Mouse (Mus musculus) lung, postnatal 0 days (tissue): Measurements from ENCODE around the gene Vamp8. TPM values are rescaled to one million over a fixed set of nuclear protein-coding genes. Genes with fewer than 3 reads are reported as not detected.

ENCODE experiments used
- ATAC-seq: fragments of 200-750 bp; cut with Nextera tagmentation; 2 replicates; pipeline ENCODE4 v1.8.0; 2017; ENCODE audit warnings: moderate library complexity
- DNase-seq: peaks from one replicate; pipeline ENCODE4 v3.0.0-alpha.2; 2016; ENCODE audit warnings: low spot score
- H3K27ac ChIP-seq: fragments of 300-500 bp; sonication (generic); 2 replicates; pipeline ENCODE4 v1.5.1; 2014; ENCODE audit warnings: antibody characterized with exemption, mild to moderate bottlenecking, low read length, mixed read lengths
- H3K27me3 ChIP-seq: fragments of 300-500 bp; sonication (generic); replicated peaks from 2 replicates; pipeline ENCODE4 v1.6.1; 2014; ENCODE audit warnings: low read length, mixed read lengths; ENCODE audit not compliant: insufficient read depth
- H3K36me3 ChIP-seq: fragments of 300-500 bp; sonication (generic); 2 replicates; pipeline ENCODE4 v1.6.1; 2014; ENCODE audit warnings: low read length, mixed read lengths; ENCODE audit not compliant: insufficient read depth
- H3K4me1 ChIP-seq: fragments of 300-500 bp; sonication (generic); 2 replicates; pipeline ENCODE4 v1.6.1; 2014; ENCODE audit warnings: antibody characterized with exemption, low read depth, low read length, mixed read lengths; ENCODE audit not compliant: insufficient read depth
- H3K4me2 ChIP-seq: fragments of 300-500 bp; sonication (generic); replicated peaks from 2 replicates; pipeline ENCODE4 v1.6.1; 2014; ENCODE audit warnings: low read depth, mild to moderate bottlenecking, low read length, moderate library complexity, mixed read lengths
- H3K4me3 ChIP-seq: fragments of 300-500 bp; sonication (generic); 2 replicates; pipeline ENCODE4 v1.5.1; 2014; ENCODE audit warnings: low read depth, low read length
- H3K9ac ChIP-seq: fragments of 300-500 bp; sonication (generic); replicated peaks from 2 replicates; pipeline ENCODE4 v1.6.1; 2014; ENCODE audit warnings: low read depth, mild to moderate bottlenecking
- H3K9me3 ChIP-seq: fragments of 300-500 bp; sonication (generic); 2 replicates; pipeline ENCODE4 v1.6.1; 2016; ENCODE audit warnings: low read length, mixed read lengths
- CTCF ChIP-seq: IDR thresholded peaks from 2 replicates; pipeline ENCODE4 v1.5.1; 2016; ENCODE audit warnings: antibody characterized with exemption, mild to moderate bottlenecking
- EP300 ChIP-seq: IDR thresholded peaks from 2 replicates; pipeline ENCODE4 v1.6.1; 2016; ENCODE audit warnings: antibody characterized with exemption, mild to moderate bottlenecking, control low read depth
- WGBS: fragments of 180-500 bp; shearing (Covaris S2); extraction: QIAGEN DNeasy Blood & Tissue Kit; methylation state at CpG from one replicate; pipeline ENCODE4 v1.1.7; 2014; 5-methylcytosine and 5-hydroxymethylcytosine counted together
- polyA plus RNA-seq: library from polyadenylated mRNA; unstranded; fragments of >200 nt; fragmentation: Nextera tagmentation; extraction: Ambion mirVana; gene quantifications from 2 replicates; pipeline ENCODE4 v1.2.1, GENCODE M21; 2015

The Vamp8 gene
- polyA plus RNA-seq, 1 experiment from 2014 or later = 656 TPM

DNA sequence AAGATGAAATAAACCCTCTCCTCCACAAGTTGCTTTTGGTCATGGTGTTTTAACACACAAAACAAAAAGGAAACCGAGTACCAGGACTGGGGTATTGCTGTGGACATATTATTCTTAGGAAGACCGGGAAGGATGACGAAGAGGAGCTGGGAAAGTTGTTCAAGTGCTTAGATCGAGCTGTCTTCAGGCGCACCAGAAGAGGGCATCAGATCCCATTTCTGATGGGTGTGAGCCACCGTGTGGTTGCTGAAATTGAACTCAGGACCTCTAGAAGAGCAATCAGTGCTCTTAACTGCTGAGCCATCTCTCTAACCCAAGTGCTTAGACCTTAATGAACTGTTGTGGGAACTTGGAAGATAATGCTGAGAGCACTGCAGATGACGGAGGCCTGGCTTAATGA is 26.5 kb downstream of the Vamp8 start:
- Histone ChIP-seq H3K27me3 (no peaks in the 10 kb centered on the region), H3K27ac (no peak overlapping the region), H3K36me3 (peaks cover 11% of the 10 kb centered on the region), H3K4me1 (peaks cover 7% of the 10 kb centered on the region; the same call in 1 of the 2 replicates), H3K9ac (no peak overlapping the region), H3K9me3 (no peaks in the 10 kb centered on the region), H3K4me2 (no peak overlapping the region), H3K4me3 (no peak overlapping the region)
- WGBS = 41% methylated on average over 7 of the region's 7 CpGs
- ATAC-seq = no peak
- no peak for DNase-seq
- TF ChIP-seq EP300 = no peak
- peak; percentile 53 for TF ChIP-seq CTCF

DNA sequence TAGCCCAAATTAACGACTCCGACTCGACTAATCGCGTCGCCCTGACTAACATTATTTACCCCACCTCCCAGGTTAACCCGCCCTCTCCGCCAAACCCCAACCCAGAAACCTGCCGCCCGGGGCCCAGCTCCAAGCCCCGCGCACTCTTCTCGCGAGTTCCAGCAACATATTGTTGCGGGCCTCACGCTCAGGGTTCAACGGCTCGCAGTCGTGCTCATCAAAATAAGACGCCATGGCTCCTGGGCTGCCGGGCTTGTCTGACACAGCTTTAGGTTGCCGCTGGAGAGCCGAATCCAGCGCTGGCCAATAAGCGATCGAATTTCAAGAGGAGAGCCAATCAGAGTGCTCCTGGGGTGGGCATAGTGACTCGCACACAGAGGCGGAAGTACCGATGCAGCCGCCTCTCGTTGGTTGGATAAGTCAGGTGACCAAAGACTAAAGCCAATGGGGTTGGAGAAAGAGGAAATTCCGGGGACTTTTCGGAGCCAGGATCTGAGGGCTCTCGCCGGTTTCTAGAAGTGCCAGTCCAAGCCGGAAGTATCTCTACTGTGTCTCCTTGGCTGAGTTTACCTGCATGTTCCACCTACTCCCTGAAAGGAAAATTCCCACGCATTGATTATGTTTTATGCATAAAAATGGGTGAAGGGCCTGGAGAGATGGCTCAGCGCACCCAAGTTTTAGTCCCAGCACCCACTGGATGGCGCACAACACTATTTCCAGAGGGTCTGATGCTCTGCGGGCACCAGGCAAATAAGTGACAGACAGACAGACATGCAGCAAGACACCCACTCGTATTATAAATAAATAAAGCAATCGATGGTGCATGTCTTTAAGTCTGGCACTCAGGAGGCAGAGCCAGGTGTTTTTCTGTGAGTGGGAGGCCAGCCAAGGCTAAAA is 28.1 kb downstream of the Vamp8 start:
- Histone ChIP-seq H3K27ac (peak overlapping the region; percentile 71), H3K4me2 (peak overlapping the region; percentile 71), H3K9me3 (no peaks in the 10 kb centered on the region), H3K4me1 (peaks cover 7% of the 10 kb centered on the region; the same call in 1 of the 2 replicates), H3K4me3 (peak overlapping the region; percentile 65), H3K9ac (peak overlapping the region; percentile 69), H3K27me3 (no peaks in the 10 kb centered on the region), H3K36me3 (peaks cover 19% of the 10 kb centered on the region)
- WGBS = under 1% methylated on average over 42 of the region's 42 CpGs
- TF ChIP-seq CTCF = peak; percentile 66
- TF ChIP-seq EP300 = 0 out of 2 replicates have a peak, but pooled peaks have one; percentile 29
- ATAC-seq = peak; percentile 99
- peak; percentile 99 for DNase-seq

- H3K36me3 ChIP-seq = peaks cover 19% of the 10 kb centered on the region
- ATAC-seq (no peak), DNase-seq (peak; percentile 64)
- H3K4me3 ChIP-seq = peak overlapping the region; percentile 65
- H3K9me3 ChIP-seq = no peaks in the 10 kb centered on the region
- no peaks in the 10 kb centered on the region for H3K27me3 ChIP-seq
- H3K27ac ChIP-seq = peak overlapping the region; percentile 71
- peak overlapping the region; percentile 71 for H3K4me2 ChIP-seq
- 25% methylated on average over 5 of the region's 5 CpGs for WGBS
- no peak for TF ChIP-seq CTCF
- no peak for TF ChIP-seq EP300
- H3K4me1 ChIP-seq = peaks cover 8% of the 10 kb centered on the region; the same call in 1 of the 2 replicates
- peak overlapping the region; percentile 69; the same call in 1 of the 2 replicates for H3K9ac ChIP-seq
Observed at GRCm38 (mm10) chr6:72361121-72361551, 29.4 kb downstream of the Vamp8 start.

DNA sequence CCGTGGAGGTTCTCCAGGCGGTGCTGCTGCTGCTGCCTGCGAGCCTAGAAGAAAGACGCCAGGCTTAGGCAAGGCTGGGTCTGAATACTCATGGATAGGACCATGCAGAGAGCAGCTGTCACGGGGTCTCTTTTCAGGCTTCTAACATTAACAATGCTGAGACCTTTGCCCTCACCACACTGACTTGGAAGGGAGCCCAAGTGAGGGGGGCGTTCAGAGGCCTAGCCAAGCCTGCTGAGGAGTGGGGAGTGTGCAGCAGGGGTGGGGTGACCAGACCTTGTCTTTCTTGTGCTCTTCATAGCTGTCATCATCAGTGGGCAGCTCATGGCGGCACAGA is 29.9 kb downstream of the Vamp8 start:
- H3K36me3 ChIP-seq = peaks cover 19% of the 10 kb centered on the region
- H3K27me3 ChIP-seq = no peaks in the 10 kb centered on the region
- H3K4me3 ChIP-seq = no peak overlapping the region
- no peak for DNase-seq
- peak overlapping the region; percentile 71; the same call in 1 of the 2 replicates for H3K4me2 ChIP-seq
- no peak overlapping the region for H3K9ac ChIP-seq
- WGBS = 53% methylated on average over 7 of the region's 7 CpGs
- ATAC-seq = no peak
- no peaks in the 10 kb centered on the region for H3K9me3 ChIP-seq
- H3K27ac ChIP-seq = peak overlapping the region; percentile 71; the same call in 1 of the 2 replicates
- peaks cover 10% of the 10 kb centered on the region; the same call in 1 of the 2 replicates for H3K4me1 ChIP-seq
- TF ChIP-seq EP300 (no peak), CTCF (no peak)

GRCm38 (mm10) chr6:72359891-72360598 is 30.5 kb downstream of the Vamp8 start:
- no peak for TF ChIP-seq EP300
- no peak for TF ChIP-seq CTCF
- 0 out of 2 replicates have a peak overlapping the region, but pooled peaks have one; percentile 71 for H3K27ac ChIP-seq
- H3K4me1 ChIP-seq = peaks cover 10% of the 10 kb centered on the region; the same call in 1 of the 2 replicates
- DNase-seq (no peak), ATAC-seq (no peak)
- WGBS = 73% methylated on average over 11 of the region's 11 CpGs
- H3K9ac ChIP-seq = no peak overlapping the region
- peaks cover 19% of the 10 kb centered on the region for H3K36me3 ChIP-seq
- no peaks in the 10 kb centered on the region for H3K27me3 ChIP-seq
- no peak overlapping the region for H3K4me3 ChIP-seq
- H3K9me3 ChIP-seq = no peaks in the 10 kb centered on the region
- 0 out of 2 replicates have a peak overlapping the region, but pooled peaks have one; percentile 71 for H3K4me2 ChIP-seq

DNA sequence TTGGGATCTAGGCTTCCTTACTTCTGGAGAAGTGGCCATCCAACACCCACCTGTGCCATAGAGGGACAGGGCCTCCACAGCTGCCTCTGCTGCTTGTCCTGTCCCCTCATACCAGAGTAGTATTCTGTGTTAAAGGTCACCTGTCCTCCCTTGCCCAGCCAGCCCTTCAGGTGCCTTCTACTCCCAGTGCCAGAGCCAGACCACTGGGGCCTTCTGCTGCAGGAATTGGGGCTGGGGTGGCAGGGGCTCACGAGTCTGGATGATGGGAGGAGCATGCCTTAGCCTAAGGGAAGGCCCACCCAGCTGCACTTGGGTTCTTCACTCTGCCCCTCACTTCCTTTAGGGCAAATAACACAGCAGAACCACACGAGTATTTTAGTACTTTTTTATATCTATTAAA is 31.2 kb downstream of the Vamp8 start:
- no peak for DNase-seq
- Histone ChIP-seq H3K4me3 (no peak overlapping the region), H3K4me2 (no peak overlapping the region), H3K4me1 (peaks cover 16% of the 10 kb centered on the region; the same call in 1 of the 2 replicates), H3K27ac (no peak overlapping the region), H3K36me3 (peaks cover 19% of the 10 kb centered on the region), H3K27me3 (no peaks in the 10 kb centered on the region), H3K9me3 (no peaks in the 10 kb centered on the region), H3K9ac (no peak overlapping the region)
- 86% methylated on average over 2 of the region's 2 CpGs for WGBS
- ATAC-seq = no peak
- TF ChIP-seq CTCF = no peak
- no peak for TF ChIP-seq EP300
